Mouse (Mus musculus) forebrain, embryonic 14.5 days (tissue): ENCODE results near the gene Ankrd9. TPM values are rescaled to one million over a fixed set of nuclear protein-coding genes. Genes with fewer than 3 reads are reported as not detected.

Source experiments
- ATAC-seq: fragments of 200-750 bp; cut with Nextera tagmentation; 2 replicates; pipeline ENCODE4 v1.8.0; 2017; ENCODE audit warnings: mild to moderate bottlenecking, moderate library complexity
- DNase-seq: peaks from one replicate; pipeline ENCODE4 v3.0.0-alpha.2; 2015; ENCODE audit warnings: low spot score
- H3K27ac ChIP-seq: fragments of 300-500 bp; sonication (generic); 2 replicates; pipeline ENCODE4 v1.5.1; 2014; ENCODE audit warnings: low read depth, mild to moderate bottlenecking, control low read depth, low read length, moderate library complexity
- H3K27me3 ChIP-seq: fragments of 300-500 bp; sonication (generic); replicated peaks from 2 replicates; pipeline ENCODE4 v1.6.1; 2014; ENCODE audit warnings: low read length, control low read depth, mixed read lengths; ENCODE audit not compliant: control insufficient read depth, insufficient read depth
- H3K36me3 ChIP-seq: fragments of 300-500 bp; sonication (generic); 2 replicates; pipeline ENCODE4 v1.6.1; 2014; ENCODE audit warnings: low read length, control low read depth; ENCODE audit not compliant: control insufficient read depth, insufficient read depth
- H3K4me1 ChIP-seq: fragments of 300-500 bp; sonication (generic); 2 replicates; pipeline ENCODE4 v1.6.1; 2014; ENCODE audit warnings: antibody characterized with exemption, low read length, control low read depth; ENCODE audit not compliant: control insufficient read depth, insufficient read depth
- H3K4me2 ChIP-seq: fragments of 300-500 bp; sonication (generic); 2 replicates; pipeline ENCODE4 v1.6.1; 2014; ENCODE audit warnings: mild to moderate bottlenecking, control low read depth, low read length
- H3K4me3 ChIP-seq: fragments of 300-500 bp; sonication (generic); 2 replicates; pipeline ENCODE4 v1.5.1; 2014; ENCODE audit warnings: low read depth, low read length, control low read depth
- H3K9ac ChIP-seq: fragments of 300-500 bp; sonication (generic); 2 replicates; pipeline ENCODE4 v1.6.1; 2014; ENCODE audit warnings: mild to moderate bottlenecking, low read length, control low read depth, moderate library complexity
- H3K9me3 ChIP-seq: fragments of 300-500 bp; sonication (generic); replicated peaks from 2 replicates; pipeline ENCODE4 v1.6.1; 2016; ENCODE audit warnings: low read length, control low read depth, mixed read lengths; ENCODE audit not compliant: control insufficient read depth
- WGBS: fragments of 180-500 bp; shearing (Covaris S2); extraction: QIAGEN DNeasy Blood & Tissue Kit; methylation state at CpG from one replicate; pipeline ENCODE4 v1.1.7; 2014; 5-methylcytosine and 5-hydroxymethylcytosine counted together
- polyA plus RNA-seq: library from polyadenylated mRNA; unstranded; fragments of >200 nt; fragmentation: Nextera tagmentation; extraction: Ambion mirVana; gene quantifications from 2 replicates; pipeline ENCODE4 v1.2.1, GENCODE M21; 2014

Gene Ankrd9
- polyA plus RNA-seq, result 6.0 and 7.2 TPM in 2 replicates

- no peaks in the 10 kb centered on the region for H3K9me3 ChIP-seq
- DNase-seq (peak; percentile 95), ATAC-seq (peak; percentile 98)
- 0 out of 2 replicates have a peak, but pooled peaks cover 12% of the 10 kb centered on the region for H3K36me3 ChIP-seq
- peak within 1 kb of the TSS; percentile 92 for H3K4me2 ChIP-seq
- under 1% methylated on average over 88 of the region's 90 CpGs for WGBS
- H3K27ac ChIP-seq, result peak within 1 kb of the TSS; percentile 58; the same call in 1 of the 2 replicates
- peak within 1 kb of the TSS; percentile 78 for H3K9ac ChIP-seq
- H3K27me3 ChIP-seq, result no peaks in the 10 kb centered on the region
- peaks cover 7% of the 10 kb centered on the region; the same call in 1 of the 2 replicates for H3K4me1 ChIP-seq
- peak within 1 kb of the TSS; percentile 77 for H3K4me3 ChIP-seq
Observed at GRCm38 (mm10) chr12:110978607-110979406, at the start of gene Ankrd9. Gene Ankrd9 (minus strand): TSS chr12:110979040.

DNA sequence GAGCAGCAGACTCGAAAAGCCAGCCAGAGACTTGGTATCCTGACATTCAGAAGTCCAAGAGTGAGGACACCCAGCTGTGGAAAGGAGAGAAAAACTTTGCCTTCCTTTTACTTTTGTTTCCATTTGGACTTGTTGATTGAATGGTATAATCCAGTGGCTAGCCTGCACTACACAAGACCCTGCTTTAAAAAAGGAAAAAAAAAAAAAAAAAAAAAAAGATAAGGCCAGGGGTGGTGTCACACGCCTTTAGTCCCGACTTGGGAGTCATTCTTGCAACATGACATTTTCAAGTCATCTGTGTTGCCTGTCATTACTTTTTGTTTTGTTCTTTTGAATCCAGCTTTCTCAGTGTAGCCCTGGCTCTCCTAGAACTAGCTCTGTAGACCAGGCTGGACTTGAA lies 42.7 kb upstream of the Ankrd9 start:
- Histone ChIP-seq H3K36me3 (no peaks in the 10 kb centered on the region), H3K9ac (no peak overlapping the region), H3K27me3 (no peaks in the 10 kb centered on the region; the same call in 1 of the 2 replicates), H3K4me2 (no peak overlapping the region), H3K27ac (no peak overlapping the region), H3K4me3 (no peak overlapping the region), H3K4me1 (no peaks in the 10 kb centered on the region), H3K9me3 (no peaks in the 10 kb centered on the region)
- DNase-seq, result no peak
- 71% methylated on average over 3 of the region's 3 CpGs for WGBS
- no peak for ATAC-seq

DNA sequence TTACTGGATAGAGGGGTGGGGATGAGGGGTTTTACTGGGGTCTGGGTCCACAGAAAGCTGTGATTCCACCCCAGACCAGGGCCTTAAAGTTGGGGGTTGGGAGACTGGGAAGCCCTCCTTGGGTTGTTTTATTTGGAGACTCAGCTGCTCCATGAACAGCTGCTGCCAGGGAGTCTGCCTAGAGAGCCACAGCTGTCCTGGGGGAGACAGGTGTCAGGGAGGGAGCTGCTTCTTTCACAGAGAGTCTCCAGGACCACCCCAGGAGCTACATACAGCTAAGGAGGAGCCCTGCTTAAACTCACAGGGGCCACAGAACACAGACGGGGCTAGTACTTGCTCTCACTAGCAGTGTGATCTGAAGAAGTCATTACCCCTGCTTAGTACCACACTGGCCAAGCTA lies 42.3 kb upstream of the Ankrd9 start:
- no peak overlapping the region for H3K4me3 ChIP-seq
- 40% methylated on average over 1 of the region's 1 CpGs for WGBS
- no peaks in the 10 kb centered on the region for H3K36me3 ChIP-seq
- no peaks in the 10 kb centered on the region; the same call in 1 of the 2 replicates for H3K27me3 ChIP-seq
- DNase-seq (no peak), ATAC-seq (no peak)
- no peaks in the 10 kb centered on the region for H3K4me1 ChIP-seq
- no peak overlapping the region for H3K27ac ChIP-seq
- no peaks in the 10 kb centered on the region for H3K9me3 ChIP-seq
- 0 out of 2 replicates have a peak overlapping the region, but pooled peaks have one; percentile 21 for H3K9ac ChIP-seq
- no peak overlapping the region for H3K4me2 ChIP-seq

GRCm38 (mm10) chr12:111019086-111019485 lies 40.2 kb upstream of the Ankrd9 start:
- Histone ChIP-seq H3K27ac (no peak overlapping the region), H3K9ac (no peak overlapping the region), H3K9me3 (no peaks in the 10 kb centered on the region), H3K4me2 (no peak overlapping the region), H3K27me3 (no peaks in the 10 kb centered on the region; the same call in 1 of the 2 replicates), H3K4me3 (no peak overlapping the region), H3K36me3 (no peaks in the 10 kb centered on the region), H3K4me1 (no peaks in the 10 kb centered on the region)
- ATAC-seq, result no peak
- WGBS, result 92% methylated on average over 2 of the region's 2 CpGs
- DNase-seq, result no peak

DNA sequence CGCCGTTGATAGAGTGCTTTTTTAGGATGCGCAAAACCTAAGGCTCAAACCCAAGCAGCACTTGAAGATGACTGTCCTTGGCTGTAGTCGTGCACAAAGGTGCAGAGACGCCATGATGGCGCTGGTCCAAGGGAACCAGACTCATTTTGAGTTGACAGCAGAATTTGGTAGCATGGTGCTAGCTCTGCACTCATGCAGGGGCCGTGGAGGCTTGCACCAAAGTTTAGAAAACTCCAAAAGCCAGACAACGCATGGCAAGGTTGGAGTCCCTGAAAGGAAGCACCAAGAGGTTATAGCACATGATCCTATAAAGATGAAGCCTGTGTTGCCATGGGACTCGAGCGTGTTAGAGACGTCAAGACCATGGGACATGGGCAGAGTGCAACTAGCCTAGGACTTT lies 39.2 kb upstream of the Ankrd9 start:
- H3K4me1 ChIP-seq, result no peaks in the 10 kb centered on the region
- DNase-seq (no peak), ATAC-seq (no peak)
- no peaks in the 10 kb centered on the region; the same call in 1 of the 2 replicates for H3K27me3 ChIP-seq
- no peaks in the 10 kb centered on the region for H3K9me3 ChIP-seq
- WGBS, result 90% methylated on average over 11 of the region's 11 CpGs
- H3K27ac ChIP-seq, result no peak overlapping the region
- no peak overlapping the region for H3K4me2 ChIP-seq
- no peaks in the 10 kb centered on the region for H3K36me3 ChIP-seq
- H3K4me3 ChIP-seq, result no peak overlapping the region
- H3K9ac ChIP-seq, result no peak overlapping the region

DNA sequence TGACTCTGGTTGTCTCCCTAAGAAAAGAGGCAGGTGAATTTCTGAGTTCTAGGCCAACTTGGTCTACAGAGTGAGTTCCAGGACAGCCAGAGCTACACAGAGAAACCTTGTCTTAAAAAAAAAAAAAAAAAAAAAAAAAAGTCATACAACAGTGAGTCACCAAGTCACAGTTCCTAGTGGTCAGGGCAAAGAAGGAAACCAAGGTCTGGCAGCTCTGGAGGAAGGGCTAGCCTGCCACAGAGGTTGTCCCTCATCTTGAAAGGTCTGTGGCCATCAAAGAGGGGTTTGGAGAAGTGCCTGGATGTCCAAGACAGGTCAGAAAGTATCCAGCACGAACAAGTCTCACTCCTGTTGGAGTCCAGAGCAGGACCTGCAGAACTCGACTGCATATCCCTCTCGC lies 38.0 kb upstream of the Ankrd9 start:
- DNase-seq (no peak), ATAC-seq (no peak)
- H3K4me2 ChIP-seq, result no peak overlapping the region
- H3K36me3 ChIP-seq, result no peaks in the 10 kb centered on the region
- H3K9me3 ChIP-seq, result no peaks in the 10 kb centered on the region
- no peaks in the 10 kb centered on the region for H3K4me1 ChIP-seq
- 78% methylated on average over 3 of the region's 3 CpGs for WGBS
- no peak overlapping the region for H3K4me3 ChIP-seq
- H3K9ac ChIP-seq, result no peak overlapping the region
- H3K27ac ChIP-seq, result no peak overlapping the region
- H3K27me3 ChIP-seq, result no peaks in the 10 kb centered on the region; the same call in 1 of the 2 replicates

DNA sequence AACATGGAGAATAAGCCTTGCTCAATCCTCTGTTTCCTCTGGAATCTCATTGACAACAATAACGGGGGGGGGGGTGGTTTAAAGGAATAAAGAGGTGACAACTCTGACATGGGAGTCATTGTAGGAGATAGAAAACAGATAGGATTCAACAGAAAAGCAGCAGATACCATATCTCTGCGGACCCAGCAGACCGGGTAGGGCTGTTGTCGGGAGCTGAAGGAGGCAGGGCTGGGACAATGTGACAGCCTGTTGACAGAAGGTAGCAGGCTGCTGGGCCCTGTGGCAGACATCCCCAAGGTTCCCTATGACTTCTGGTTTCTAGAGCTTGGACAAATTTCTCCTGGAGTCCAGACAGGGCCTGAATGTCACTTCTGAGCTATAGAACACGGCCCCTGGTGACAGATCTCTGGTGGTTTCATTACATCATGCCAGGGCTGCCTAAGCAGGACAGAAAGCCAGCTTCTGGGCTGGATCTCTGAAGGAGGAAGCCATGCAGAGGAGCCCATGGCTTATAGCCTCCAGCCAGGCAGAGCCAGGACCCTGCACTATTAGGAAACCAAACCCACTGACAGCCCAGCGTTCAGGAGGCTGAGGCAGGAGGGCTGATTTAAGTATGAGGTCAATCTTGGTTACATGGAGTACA lies 30.9 kb upstream of the Ankrd9 start:
- Histone ChIP-seq H3K4me2 (no peak overlapping the region), H3K27me3 (no peaks in the 10 kb centered on the region), H3K4me3 (no peak overlapping the region), H3K9ac (no peak overlapping the region), H3K4me1 (peaks cover 4% of the 10 kb centered on the region), H3K27ac (no peak overlapping the region), H3K9me3 (no peaks in the 10 kb centered on the region), H3K36me3 (no peaks in the 10 kb centered on the region)
- WGBS, result 80% methylated on average over 6 of the region's 6 CpGs
- ATAC-seq (no peak), DNase-seq (no peak)

DNA sequence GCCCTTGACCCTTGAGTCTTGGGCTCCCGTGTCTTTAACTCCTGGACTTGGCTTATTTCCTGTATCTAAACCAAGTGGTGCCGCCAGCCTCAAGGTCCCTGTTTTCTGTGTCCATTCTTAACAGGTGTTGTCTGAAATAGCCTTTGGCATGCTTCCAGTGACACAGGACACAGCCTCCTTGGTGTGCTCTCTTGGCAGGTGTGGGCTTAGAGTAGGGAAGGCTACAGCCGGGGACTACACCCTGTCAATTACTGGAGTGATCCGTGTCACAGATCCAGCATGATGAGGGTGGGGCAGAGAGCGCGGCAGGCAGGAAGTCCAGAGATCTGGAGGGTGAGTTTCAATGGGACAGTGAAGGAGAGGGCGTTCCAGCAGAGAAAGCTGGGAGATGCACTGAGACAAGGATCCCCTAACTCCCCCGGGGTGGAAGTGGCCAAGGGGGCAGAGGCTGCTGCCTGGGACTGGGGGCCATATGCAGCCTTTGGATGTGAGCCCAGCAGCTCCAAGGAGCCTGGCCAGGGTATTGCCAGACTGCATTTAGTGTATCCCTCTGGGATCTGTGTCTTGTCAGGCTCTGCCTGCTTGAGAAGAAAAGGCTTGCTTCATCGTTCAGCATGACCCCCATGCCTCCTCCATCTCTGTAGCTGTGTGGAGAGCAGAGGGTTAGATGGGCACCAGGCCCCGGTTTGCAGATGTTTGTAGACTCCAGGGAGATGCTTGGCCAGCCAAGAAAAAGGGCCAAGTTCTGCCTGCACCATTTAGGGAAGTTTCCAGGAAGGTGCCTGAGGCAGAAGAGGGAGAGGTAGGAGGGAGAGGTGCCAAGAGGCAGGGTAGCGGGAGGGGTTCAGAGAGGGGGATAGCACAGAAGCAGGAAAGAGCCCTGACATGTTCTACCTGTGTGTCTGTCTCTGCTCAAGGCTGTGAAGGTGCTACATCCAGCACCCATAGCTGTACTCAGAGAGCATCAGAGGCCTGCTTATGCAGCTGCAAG lies 30.0 kb upstream of the Ankrd9 start:
- Histone ChIP-seq H3K4me1 (peaks cover 4% of the 10 kb centered on the region), H3K9me3 (no peaks in the 10 kb centered on the region), H3K27ac (0 out of 2 replicates have a peak overlapping the region, but pooled peaks have one; percentile 18), H3K4me2 (no peak overlapping the region), H3K36me3 (no peaks in the 10 kb centered on the region), H3K4me3 (no peak overlapping the region), H3K9ac (no peak overlapping the region), H3K27me3 (no peaks in the 10 kb centered on the region)
- 70% methylated on average over 11 of the region's 11 CpGs for WGBS
- peak; percentile 3 for DNase-seq
- ATAC-seq, result no peak
